Mouse (Mus musculus): ENCODE results near the gene Lyg1.

Gene Lyg1

GRCm38 (mm10) chr1:37948906-37949305 lies 8.7 kb downstream of the Lyg1 start:
- DNase-seq: no peak

GRCm38 (mm10) chr1:37931806-37932205 lies 25.8 kb downstream of the Lyg1 start:
- no peak for DNase-seq

DNA sequence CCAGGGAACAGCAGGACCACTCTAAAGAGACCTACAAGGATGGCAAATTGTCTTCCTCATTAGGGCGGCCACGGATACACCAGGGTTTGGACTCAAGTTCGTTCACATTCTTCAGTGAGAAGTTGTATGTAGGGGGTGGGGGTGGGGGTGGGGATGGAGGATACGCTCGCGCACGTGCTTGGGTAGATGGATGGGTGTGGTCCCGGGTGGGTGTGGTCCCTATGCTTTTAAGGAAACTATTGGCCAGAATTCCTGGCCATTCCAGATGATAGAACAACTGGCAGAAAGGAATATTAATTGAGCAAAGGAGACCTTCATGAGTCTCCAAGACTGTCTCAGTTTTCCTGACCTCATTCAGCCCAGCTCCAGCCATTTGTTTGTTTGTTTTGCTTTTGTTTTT lies 31.6 kb downstream of the Lyg1 start:
- DNase-seq: no peak

DNA sequence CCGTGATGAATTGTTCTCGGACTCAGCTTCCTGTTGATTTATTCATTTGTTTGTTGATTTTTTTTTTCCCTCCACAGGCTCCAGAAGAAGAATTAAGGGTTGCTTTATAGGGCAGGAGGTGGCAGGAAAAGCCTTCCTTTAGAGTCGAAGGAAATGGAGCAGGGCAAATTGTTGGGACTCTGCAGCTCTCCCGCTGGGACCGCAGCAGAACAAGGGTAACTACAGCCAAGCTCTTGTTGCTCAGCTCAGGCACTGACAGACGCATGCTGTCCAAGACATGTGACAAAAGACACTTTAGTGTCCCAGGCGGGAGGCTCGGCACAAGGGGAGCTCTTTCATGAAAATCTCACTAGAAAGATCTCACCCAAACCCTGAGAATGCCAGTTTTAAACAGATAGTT lies 35.0 kb downstream of the Lyg1 start:
- DNase-seq: peak; percentile 29

DNA sequence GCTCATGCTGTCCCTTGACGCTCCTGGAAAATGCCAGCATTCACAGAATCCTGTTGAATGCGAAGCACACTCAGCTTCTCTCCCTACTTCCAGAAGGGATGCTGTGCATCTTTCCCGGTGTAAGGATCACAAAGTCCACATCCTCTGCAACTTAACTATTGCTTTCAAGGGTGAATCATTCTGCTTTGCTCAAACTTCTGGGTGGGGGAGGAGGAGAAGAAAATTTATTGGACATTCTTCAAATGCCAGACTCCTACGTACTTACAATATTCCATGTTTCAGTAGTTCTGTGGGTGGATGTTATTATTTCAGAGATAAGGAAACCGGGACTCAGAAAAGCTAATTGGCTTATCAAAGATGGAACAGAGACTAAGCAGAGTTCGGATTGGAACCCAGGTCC lies 39.5 kb downstream of the Lyg1 start:
- no peak for DNase-seq

DNA sequence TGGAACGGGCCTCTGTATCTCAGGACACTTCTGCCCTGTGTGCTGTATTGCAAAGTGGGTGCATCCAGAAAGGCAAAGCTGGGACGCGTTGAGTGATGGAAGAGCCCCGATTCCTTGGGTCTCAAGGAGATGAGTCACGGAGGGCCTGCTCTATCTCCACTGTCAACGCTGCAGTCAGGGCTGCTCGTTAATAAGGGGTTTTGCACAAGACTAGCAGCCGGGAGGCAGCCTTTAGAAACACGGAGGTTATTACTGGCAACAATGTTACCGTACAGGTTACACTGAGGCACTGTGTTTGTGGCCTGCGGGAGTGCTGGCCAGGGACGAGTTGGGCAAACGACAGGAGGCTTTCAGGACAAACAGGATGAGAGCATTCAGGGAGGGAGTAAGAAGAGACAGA lies 39.9 kb downstream of the Lyg1 start:
- DNase-seq: no peak

DNA sequence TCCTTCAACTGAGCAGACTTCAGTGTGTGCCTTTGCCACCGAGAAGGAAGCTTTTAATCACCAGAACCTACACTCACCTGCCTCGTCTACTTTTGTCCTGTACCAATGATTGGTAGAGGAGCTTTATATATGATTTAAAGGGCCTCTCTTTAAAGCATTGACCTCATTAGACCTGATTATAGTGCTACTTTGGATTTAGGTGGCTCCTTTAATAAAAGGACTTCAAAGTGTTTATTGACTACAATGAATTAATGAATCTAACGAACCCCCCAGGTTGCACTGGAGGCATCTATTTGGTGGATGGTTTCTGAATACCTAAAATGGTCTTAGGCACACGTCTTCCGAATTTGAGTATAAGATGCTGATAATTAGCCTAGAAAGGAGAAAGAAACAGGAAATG lies 41.2 kb downstream of the Lyg1 start, which contains the start of gene Lyg2:
Gene Lyg2, minus strand, starts transcription at position 101 of the 400 bp plus-strand sequence.
- DNase-seq: no peak

- DNase-seq: no peak
Measured at GRCm38 (mm10) chr1:37912751-37913150, 44.8 kb downstream of the Lyg1 start.

GRCm38 (mm10) chr1:37903178-37903577 lies 54.4 kb downstream of the Lyg1 start:
- DNase-seq: no peak

DNA sequence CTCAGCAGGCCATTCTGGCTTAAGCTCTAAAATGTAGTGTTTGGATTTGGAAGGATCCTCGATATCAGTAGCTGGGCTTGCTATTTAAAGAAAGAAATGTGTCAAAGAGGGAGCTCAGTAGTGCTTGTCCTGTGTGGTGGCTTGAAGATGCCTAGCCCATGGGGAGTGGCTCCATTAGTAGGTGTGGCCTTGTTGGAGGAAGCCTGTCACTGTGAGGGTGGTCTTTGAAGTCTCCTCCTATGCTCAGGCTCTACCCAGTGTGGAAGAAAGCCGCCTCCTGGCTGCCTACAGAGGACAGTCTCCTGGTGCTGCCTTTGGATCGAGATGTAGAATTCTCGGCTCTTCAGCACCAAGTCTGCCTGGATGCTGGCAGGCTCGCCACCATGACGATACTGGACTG lies 57.3 kb downstream of the Lyg1 start:
- no peak for DNase-seq

GRCm38 (mm10) chr1:37899816-37900215 lies 57.7 kb downstream of the Lyg1 start:
- no peak for DNase-seq

Measured in cerebellum, adult 11-12 months (tissue).